Mouse (Mus musculus): ENCODE data around the gene Gm37240.

DNA sequence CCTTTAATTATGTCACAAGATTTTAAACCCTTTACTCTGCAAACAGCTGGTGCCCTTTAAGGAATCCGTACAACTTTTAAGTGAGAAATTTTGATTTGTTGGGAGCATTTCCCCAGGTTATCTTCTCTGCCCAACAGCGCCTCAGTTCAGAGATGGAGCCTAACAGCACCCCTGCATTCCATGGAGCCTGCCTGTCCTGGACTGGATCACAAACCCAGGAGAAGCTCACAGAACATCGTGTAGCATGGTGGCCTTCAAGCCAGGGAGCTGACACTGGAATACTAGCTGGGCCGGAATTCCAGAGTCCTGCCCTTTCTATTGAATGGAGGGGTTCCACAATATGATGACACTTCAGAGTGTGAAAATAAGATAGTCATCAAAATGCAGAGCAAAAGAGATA lies 110.0 kb downstream of the Gm37240 start:
- TF ChIP-seq CTCF (IDR thresholded peaks at IDR 0.05; ENCODE audit: borderline replicate concordance, extremely low read depth, insufficient read depth, insufficient read length) (no peak), POLR2A (IDR thresholded peaks at IDR 0.05; ENCODE audit: borderline replicate concordance, extremely low read depth, insufficient read depth, insufficient read length, poor library complexity, severe bottlenecking) (no peak)
